Mouse (Mus musculus) frontal cortex, postnatal 36 days (tissue): ENCODE measurements around the gene BC017158.

Experiments
- DNase-seq, 2 experiments: peaks; one replicate each; pipeline ENCODE4 v3.0.0; 2022; ENCODE audit warnings: low spot score in 2 of 2

Gene BC017158

GRCm38 (mm10) chr7:128256783-128257334 is 41.1 kb downstream of the BC017158 start:
- no peak for DNase-seq

- DNase-seq: no peak
These were observed 42.2 kb downstream of the BC017158 start for GRCm38 (mm10) chr7:128255757-128256156.

- no peak for DNase-seq
These were observed 43.0 kb downstream of the BC017158 start for GRCm38 (mm10) chr7:128254978-128255377.

- DNase-seq: peak; percentile 77
These were observed 45.4 kb downstream of the BC017158 start for GRCm38 (mm10) chr7:128252609-128253008.

GRCm38 (mm10) chr7:128251946-128252345 is 46.0 kb downstream of the BC017158 start:
- no peak for DNase-seq

GRCm38 (mm10) chr7:128249998-128250397 is 48.0 kb downstream of the BC017158 start:
- no peak for DNase-seq

GRCm38 (mm10) chr7:128248081-128249042 is 49.6 kb downstream of the BC017158 start:
- no peak for DNase-seq

- DNase-seq: peak; percentile 83 to 91
These were observed 50.5 kb downstream of the BC017158 start for GRCm38 (mm10) chr7:128247443-128247842.

GRCm38 (mm10) chr7:128246496-128247391 is 51.2 kb downstream of the BC017158 start, which contains the start of gene Tgfb1i1:
Gene Tgfb1i1, plus strand, starts transcription at chr7:128246812.
- DNase-seq: peak; percentile 62 to 65

- DNase-seq: no peak
These were observed 52.4 kb downstream of the BC017158 start for GRCm38 (mm10) chr7:128245547-128245946.

- no peak for DNase-seq
These were observed 53.5 kb downstream of the BC017158 start for GRCm38 (mm10) chr7:128244410-128245025.

- DNase-seq: no peak
These were observed 54.0 kb downstream of the BC017158 start for GRCm38 (mm10) chr7:128243921-128244320.

GRCm38 (mm10) chr7:128242331-128242730 is 55.6 kb downstream of the BC017158 start:
- no peak for DNase-seq

- no peak for DNase-seq
These were observed 57.7 kb downstream of the BC017158 start for GRCm38 (mm10) chr7:128240131-128240784.

GRCm38 (mm10) chr7:128238991-128239390 is 59.0 kb downstream of the BC017158 start:
- no peak for DNase-seq

- DNase-seq: peak; percentile 99
These were observed 59.8 kb downstream of the BC017158 start, which contains the start of gene 9130023H24Rik for GRCm38 (mm10) chr7:128237927-128238778. Gene 9130023H24Rik, minus strand, starts transcription at chr7:128238031.

GRCm38 (mm10) chr7:128237593-128237926 is 60.4 kb downstream of the BC017158 start:
- DNase-seq: no peak

- peak; percentile 84 to 88 for DNase-seq
These were observed 60.9 kb downstream of the BC017158 start, which contains the start of gene Armc5 for GRCm38 (mm10) chr7:128236856-128237592. Gene Armc5, plus strand, starts transcription at chr7:128237342.

- DNase-seq: no peak
These were observed 61.5 kb downstream of the BC017158 start for GRCm38 (mm10) chr7:128236426-128236825.
